Mouse (Mus musculus) MEL (cell line): ENCODE data around the gene Pxn. TPM values are rescaled to one million over a fixed set of nuclear protein-coding genes. Genes with fewer than 3 reads are reported as not detected.

Experiments used
- DNase-seq: peaks from one replicate; pipeline ENCODE4 v3.0.0; 2011; ENCODE audit warnings: low read depth, low spot score
- H3K27ac ChIP-seq: 2 replicates; pipeline ENCODE4 v1.5.1; 2012; ENCODE audit warnings: low read depth, mild to moderate bottlenecking, control low read depth, low read length, moderate library complexity; ENCODE audit not compliant: control insufficient read depth
- H3K27me3 ChIP-seq, 2 experiments: fragments of 150-350 bp in 1 of 2; sonication (generic) in 1 of 2; 2 replicates each; pipeline ENCODE4 v1.6.1; 2012; ENCODE audit warnings: low read length in 2 of 2, mild to moderate bottlenecking in 2 of 2, improper control_type of control experiment in 1 of 2, moderate library complexity in 1 of 2; ENCODE audit not compliant: insufficient read depth in 2 of 2, control insufficient read depth in 1 of 2
- H3K36me3 ChIP-seq, 2 experiments: 2 replicates each; pipeline ENCODE4 v1.6.1; 2012 to 2014; ENCODE audit warnings: low read length in 2 of 2, improper control_type of control experiment in 1 of 2, inconsistent platforms in 1 of 2, mild to moderate bottlenecking in 1 of 2; ENCODE audit not compliant: insufficient read depth in 2 of 2, control insufficient read depth in 1 of 2
- H3K4me1 ChIP-seq, 2 experiments: fragments of 150-350 bp in 1 of 2; sonication (generic) in 1 of 2; 2 replicates each; pipeline ENCODE4 v1.6.1; 2012; ENCODE audit warnings: low read length in 2 of 2, improper control_type of control experiment in 1 of 2, mild to moderate bottlenecking in 1 of 2; ENCODE audit not compliant: insufficient read depth in 2 of 2, control insufficient read depth in 1 of 2
- H3K4me3 ChIP-seq, 2 experiments: fragments of 150-350 bp in 1 of 2; sonication (generic) in 1 of 2; 2 replicates each; pipeline ENCODE4 v1.5.1; 2012; ENCODE audit warnings: low read depth in 2 of 2, low read length in 2 of 2, mild to moderate bottlenecking in 2 of 2, moderate library complexity in 2 of 2, control low read depth in 1 of 2, improper control_type of control experiment in 1 of 2; ENCODE audit not compliant: control insufficient read depth in 1 of 2, insufficient read depth in 1 of 2
- H3K79me2 ChIP-seq: 2 replicates; pipeline ENCODE4 v1.6.1; 2012; ENCODE audit warnings: mild to moderate bottlenecking, low read length, moderate library complexity; ENCODE audit not compliant: control insufficient read depth, poor library complexity, insufficient read depth
- H3K9ac ChIP-seq: 2 replicates; pipeline ENCODE4 v1.6.1; 2012; ENCODE audit warnings: low read depth, mild to moderate bottlenecking, control low read depth, low read length, moderate library complexity; ENCODE audit not compliant: control insufficient read depth, poor library complexity, severe bottlenecking
- H3K9me3 ChIP-seq: fragments of 150-350 bp; sonication (generic); replicated peaks from 2 replicates; pipeline ENCODE4 v1.6.1; 2012; ENCODE audit warnings: mild to moderate bottlenecking, low read length, improper control_type of control experiment, moderate library complexity; ENCODE audit not compliant: insufficient read depth
- BHLHE40 ChIP-seq: IDR thresholded peaks from 2 replicates; pipeline ENCODE4 v1.6.1; 2012; ENCODE audit warnings: low read depth, mild to moderate bottlenecking, inconsistent platforms, low read length, improper control_type of control experiment, borderline replicate concordance
- CHD1 ChIP-seq: IDR thresholded peaks from 2 replicates; pipeline ENCODE4 v1.6.1; 2012; ENCODE audit warnings: low read depth, mild to moderate bottlenecking, inconsistent platforms, low read length, improper control_type of control experiment
- EP300 ChIP-seq, 2 experiments: IDR thresholded peaks; 2 replicates each; pipeline ENCODE4 v1.6.1; 2011; ENCODE audit warnings: improper control_type of control experiment in 2 of 2, low read length in 2 of 2, low read depth in 1 of 2, mild to moderate bottlenecking in 1 of 2
- ETS1 ChIP-seq: IDR thresholded peaks from 2 replicates; pipeline ENCODE4 v1.6.1; 2012; ENCODE audit warnings: low read depth, mild to moderate bottlenecking, inconsistent platforms, low read length, improper control_type of control experiment, moderate library complexity
- GABPA ChIP-seq: IDR thresholded peaks from 2 replicates; pipeline ENCODE4 v1.6.1; 2012; ENCODE audit warnings: low read depth, mild to moderate bottlenecking, inconsistent platforms, low read length, improper control_type of control experiment, moderate library complexity
- JUND ChIP-seq: IDR thresholded peaks from 2 replicates; pipeline ENCODE4 v1.6.1; 2011; ENCODE audit warnings: low read depth, mild to moderate bottlenecking, improper control_type of control experiment, low read length
- MAFK ChIP-seq: IDR thresholded peaks from 2 replicates; pipeline ENCODE4 v1.6.1; 2011; ENCODE audit warnings: low read depth, mild to moderate bottlenecking, low read length, improper control_type of control experiment, borderline replicate concordance
- MAZ ChIP-seq: IDR thresholded peaks from 2 replicates; pipeline ENCODE4 v1.6.1; 2012; ENCODE audit warnings: low read depth, mild to moderate bottlenecking, inconsistent platforms, low read length, improper control_type of control experiment
- MYC ChIP-seq: IDR thresholded peaks from 2 replicates; pipeline ENCODE4 v1.6.1; 2011; ENCODE audit warnings: low read depth, mild to moderate bottlenecking, low read length, improper control_type of control experiment, moderate library complexity
- NELFE ChIP-seq: IDR thresholded peaks from 2 replicates; pipeline ENCODE4 v1.6.1; 2011; ENCODE audit warnings: low read depth, low read length, improper control_type of control experiment
- POLR2A ChIP-seq, 2 experiments: IDR thresholded peaks; 2 replicates each; pipeline ENCODE4 v1.6.1; 2011 to 2012; ENCODE audit warnings: low read length in 2 of 2, mild to moderate bottlenecking in 2 of 2, control low read depth in 1 of 2, improper control_type of control experiment in 1 of 2, low read depth in 1 of 2, moderate library complexity in 1 of 2; ENCODE audit not compliant: control insufficient read depth in 1 of 2, insufficient read depth in 1 of 2, poor library complexity in 1 of 2
- POLR2AphosphoS5 ChIP-seq: IDR thresholded peaks from 2 replicates; pipeline ENCODE4 v1.6.1; 2012; ENCODE audit warnings: low read depth, borderline replicate concordance, mild to moderate bottlenecking, inconsistent platforms, low read length, moderate library complexity, mixed read lengths
- RAD21 ChIP-seq: IDR thresholded peaks from 2 replicates; pipeline ENCODE4 v1.6.1; 2011; ENCODE audit warnings: mild to moderate bottlenecking, low read depth, low read length, improper control_type of control experiment
- RCOR1 ChIP-seq: IDR thresholded peaks from 2 replicates; pipeline ENCODE4 v1.6.1; 2012; ENCODE audit warnings: low read depth, mild to moderate bottlenecking, inconsistent platforms, low read length, improper control_type of control experiment
- SIN3A ChIP-seq: IDR thresholded peaks from 2 replicates; pipeline ENCODE4 v1.6.1; 2012; ENCODE audit warnings: low read length, improper control_type of control experiment, inconsistent platforms
- TCF12 ChIP-seq: IDR thresholded peaks from 2 replicates; pipeline ENCODE4 v1.6.1; 2014; ENCODE audit warnings: low read depth, mild to moderate bottlenecking, inconsistent platforms, low read length, improper control_type of control experiment, moderate library complexity
- USF2 ChIP-seq, 2 experiments: IDR thresholded peaks; 2 replicates each; pipeline ENCODE4 v1.6.1; 2011 to 2012; ENCODE audit warnings: improper control_type of control experiment in 2 of 2, low read length in 2 of 2, borderline replicate concordance in 1 of 2, inconsistent platforms in 1 of 2, low read depth in 1 of 2, mild to moderate bottlenecking in 1 of 2; ENCODE audit not compliant: insufficient read depth in 1 of 2
- ZC3H11A ChIP-seq: IDR thresholded peaks from 2 replicates; pipeline ENCODE4 v1.6.1; 2012; ENCODE audit warnings: low read depth, mild to moderate bottlenecking, inconsistent platforms, low read length, improper control_type of control experiment
- ZNF384 ChIP-seq: IDR thresholded peaks from 2 replicates; pipeline ENCODE4 v1.6.1; 2012; ENCODE audit warnings: low read depth, mild to moderate bottlenecking, inconsistent platforms, low read length, improper control_type of control experiment
- polyA plus RNA-seq, 2 experiments: library from polyadenylated mRNA; stranded (reverse) in 1 of 2; unstranded in 1 of 2; fragments of >175 nt in 1 of 2; fragments of >200 nt in 1 of 2; gene quantifications; 2 replicates each; pipeline versions ENCODE4 v1.2.1 to v1.2.4; 2012; ENCODE audit warnings: low replicate concordance in 2 of 2, low read depth in 1 of 2; ENCODE audit not compliant: insufficient read length in 2 of 2, insufficient read depth in 1 of 2, missing spikeins in 1 of 2
- total RNA-seq: library from RNA; depleted of rRNA; stranded (reverse); fragments of 300-350 nt; gene quantifications from 2 replicates; pipeline ENCODE4 v1.2.3, GENCODE M21; 2012

The Pxn gene
- total and polyA plus RNA-seq, 3 experiments, result 15.2 to 167 (median 29.2) TPM

DNA sequence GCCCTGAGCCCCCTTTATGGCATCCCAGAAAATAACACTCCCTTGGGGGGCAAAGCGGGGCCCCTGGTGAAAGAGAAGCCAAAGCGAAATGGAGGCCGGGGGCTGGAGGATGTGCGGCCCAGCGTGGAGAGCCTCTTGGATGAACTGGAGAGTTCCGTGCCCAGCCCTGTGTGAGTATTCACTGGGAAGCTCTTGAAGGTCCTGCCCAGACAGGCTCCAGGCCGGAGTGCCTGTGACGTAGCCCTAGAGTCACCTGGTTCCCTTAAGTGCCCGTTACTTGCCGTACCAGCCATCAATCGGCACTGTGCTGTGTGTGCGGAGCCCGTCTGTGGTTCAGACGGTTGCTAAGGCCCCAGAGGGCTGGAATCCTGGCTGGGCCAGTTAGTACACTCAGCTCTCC lies 39.2 kb downstream of the Pxn start:
- DNase-seq, result no peak
- Histone ChIP-seq H3K79me2 (peaks cover 2% of the 10 kb centered on the region; the same call in 1 of the 2 replicates), H3K27me3 (no peaks in the 10 kb centered on the region), H3K27ac (no peak overlapping the region), H3K36me3 (no peaks in the 10 kb centered on the region; a peak in 2 of 4 replicates), H3K9me3 (no peaks in the 10 kb centered on the region), H3K9ac (no peak overlapping the region), H3K4me1 (peaks cover 0 to 6% of the 10 kb centered on the region in 2 experiments; a peak in 3 of 4 replicates), H3K4me3 (no peak overlapping the region)
- no peak for TF ChIP-seq MYC
- no peak for TF ChIP-seq GABPA
- no peak for TF ChIP-seq SIN3A
- TF ChIP-seq POLR2AphosphoS5, result no peak

GRCm38 (mm10) chr5:115546536-115546935 lies 40.1 kb downstream of the Pxn start:
- H3K36me3 ChIP-seq, result no peaks in the 10 kb centered on the region; a peak in 2 of 4 replicates
- TF ChIP-seq GABPA, result no peak
- no peak for TF ChIP-seq RAD21
- TF ChIP-seq MYC, result no peak
- TF ChIP-seq MAZ, result no peak
- no peak for TF ChIP-seq EP300 (IDR thresholded peaks at IDR 0.05; ENCODE audit: low read depth in 1 of 2, low read length in 2 of 2)
- no peak for TF ChIP-seq TCF12
- TF ChIP-seq RCOR1, result no peak
- TF ChIP-seq JUND, result no peak
- no peak for TF ChIP-seq BHLHE40
- no peak for TF ChIP-seq CHD1
- no peak for TF ChIP-seq ZNF384
- no peak for TF ChIP-seq POLR2AphosphoS5
- no peak for TF ChIP-seq NELFE
- no peak for TF ChIP-seq ETS1
- no peak for TF ChIP-seq ZC3H11A
- TF ChIP-seq POLR2A (IDR thresholded peaks at IDR 0.05; ENCODE audit: control insufficient read depth in 1 of 2, insufficient read depth in 1 of 2, low read depth in 1 of 2, low read length in 2 of 2, poor library complexity in 1 of 2), result no peak
- no peak for TF ChIP-seq USF2 (IDR thresholded peaks at IDR 0.05; ENCODE audit: borderline replicate concordance in 1 of 2, insufficient read depth in 1 of 2, low read depth in 1 of 2, low read length in 2 of 2)
- TF ChIP-seq MAFK, result no peak

More at GRCm38 (mm10) chr5:115546536-115546935, 40.1 kb downstream of the Pxn start:
- no peaks in the 10 kb centered on the region for H3K27me3 ChIP-seq
- H3K4me1 ChIP-seq, result peaks cover 0 to 6% of the 10 kb centered on the region in 2 experiments; a peak in 3 of 4 replicates
- no peak overlapping the region for H3K4me3 ChIP-seq
- H3K79me2 ChIP-seq, result peaks cover 2% of the 10 kb centered on the region; the same call in 1 of the 2 replicates
- H3K9me3 ChIP-seq, result no peaks in the 10 kb centered on the region
- H3K9ac ChIP-seq, result no peak overlapping the region
- no peak overlapping the region for H3K27ac ChIP-seq
- DNase-seq, result no peak
